Mouse (Mus musculus) embryonic facial prominence, embryonic 11.5 days (tissue): ENCODE data around the gene Zcchc17. TPM values are rescaled to one million over a fixed set of nuclear protein-coding genes. Genes with fewer than 3 reads are reported as not detected.

ENCODE experiments used
- ATAC-seq: fragments of 200-750 bp; cut with Nextera tagmentation; replicated peaks from 2 replicates; pipeline ENCODE4 v1.8.0; 2017; ENCODE audit warnings: low read depth; ENCODE audit not compliant: insufficient number of reproducible peaks, low FRiP score, low TSS enrichment
- DNase-seq: peaks from one replicate; pipeline ENCODE4 v3.0.0-alpha.2; 2015; ENCODE audit warnings: low spot score
- H3K27ac ChIP-seq: fragments of 300-500 bp; sonication (generic); replicated peaks from 2 replicates; pipeline ENCODE4 v1.5.1; 2014; ENCODE audit warnings: mild to moderate bottlenecking, low read depth, low read length, control low read depth
- H3K27me3 ChIP-seq: fragments of 300-500 bp; sonication (generic); 2 replicates; pipeline ENCODE4 v1.6.1; 2014; ENCODE audit warnings: mild to moderate bottlenecking, low read length, moderate library complexity, mixed read lengths; ENCODE audit not compliant: control insufficient read depth, insufficient read depth
- H3K36me3 ChIP-seq: fragments of 300-500 bp; sonication (generic); replicated peaks from 2 replicates; pipeline ENCODE4 v1.6.1; 2014; ENCODE audit warnings: low read depth, mild to moderate bottlenecking, low read length, moderate library complexity, mixed read lengths; ENCODE audit not compliant: control insufficient read depth, insufficient read depth
- H3K4me1 ChIP-seq: fragments of 300-500 bp; sonication (generic); 2 replicates; pipeline ENCODE4 v1.6.1; 2014; ENCODE audit warnings: low read length, mixed read lengths; ENCODE audit not compliant: control insufficient read depth, insufficient read depth
- H3K4me2 ChIP-seq: fragments of 300-500 bp; sonication (generic); 2 replicates; pipeline ENCODE4 v1.6.1; 2014; ENCODE audit warnings: low read depth, mild to moderate bottlenecking, control low read depth, low read length, moderate library complexity
- H3K4me3 ChIP-seq: fragments of 300-500 bp; sonication (generic); 2 replicates; pipeline ENCODE4 v1.5.1; 2014; ENCODE audit warnings: low read depth, low read length, control low read depth
- H3K9ac ChIP-seq: fragments of 300-500 bp; sonication (generic); replicated peaks from 2 replicates; pipeline ENCODE4 v1.6.1; 2014; ENCODE audit warnings: mild to moderate bottlenecking, control low read depth, low read length
- H3K9me3 ChIP-seq: fragments of 300-500 bp; sonication (generic); replicated peaks from 2 replicates; pipeline ENCODE4 v1.6.1; 2016; ENCODE audit warnings: mild to moderate bottlenecking, low read length, inconsistent platforms, mixed read lengths; ENCODE audit not compliant: control insufficient read depth
- WGBS: fragments of 180-500 bp; shearing (Covaris S2); extraction: QIAGEN DNeasy Blood & Tissue Kit; methylation state at CpG from one replicate; pipeline ENCODE4 v1.1.7; 2014; 5-methylcytosine and 5-hydroxymethylcytosine counted together
- polyA plus RNA-seq: library from polyadenylated mRNA; unstranded; fragments of >200 nt; fragmentation: Nextera tagmentation; extraction: Ambion mirVana; gene quantifications from 2 replicates; pipeline ENCODE4 v1.2.1, GENCODE M21; 2014

Gene Zcchc17
- polyA plus RNA-seq, 1 experiment from 2014 or later, result 93.1 TPM

GRCm38 (mm10) chr4:130327366-130327765, 32.4 kb downstream of the Zcchc17 start:
- H3K36me3 ChIP-seq, result peaks cover 6% of the 10 kb centered on the region; the same call in 1 of the 2 replicates
- no peak overlapping the region for H3K4me2 ChIP-seq
- no peaks in the 10 kb centered on the region for H3K9me3 ChIP-seq
- no peak for ATAC-seq
- H3K27ac ChIP-seq, result no peak overlapping the region
- 85% methylated on average over 9 of the region's 9 CpGs for WGBS
- no peak for DNase-seq
- H3K27me3 ChIP-seq, result no peaks in the 10 kb centered on the region
- no peak overlapping the region for H3K9ac ChIP-seq
- no peaks in the 10 kb centered on the region for H3K4me1 ChIP-seq
- H3K4me3 ChIP-seq, result no peak overlapping the region

- ATAC-seq, result no peak
- no peak overlapping the region for H3K9ac ChIP-seq
- 95% methylated on average over 2 of the region's 2 CpGs for WGBS
Observed at GRCm38 (mm10) chr4:130325446-130325845, 34.3 kb downstream of the Zcchc17 start.

GRCm38 (mm10) chr4:130323607-130324006, 36.1 kb downstream of the Zcchc17 start:
- Histone ChIP-seq H3K4me1 (no peaks in the 10 kb centered on the region), H3K4me2 (no peak overlapping the region), H3K27ac (no peak overlapping the region), H3K9me3 (no peaks in the 10 kb centered on the region), H3K36me3 (peaks cover 6% of the 10 kb centered on the region; the same call in 1 of the 2 replicates), H3K27me3 (no peaks in the 10 kb centered on the region), H3K9ac (no peak overlapping the region), H3K4me3 (no peak overlapping the region)
- WGBS, result 90% methylated on average over 5 of the region's 5 CpGs
- ATAC-seq (no peak), DNase-seq (no peak)

More at GRCm38 (mm10) chr4:130325446-130325845, 34.3 kb downstream of the Zcchc17 start:
- no peak overlapping the region for H3K4me3 ChIP-seq
- H3K27me3 ChIP-seq, result no peaks in the 10 kb centered on the region
- no peak for DNase-seq
- peaks cover 6% of the 10 kb centered on the region; the same call in 1 of the 2 replicates for H3K36me3 ChIP-seq
- H3K27ac ChIP-seq, result no peak overlapping the region
- no peak overlapping the region for H3K4me2 ChIP-seq
- no peaks in the 10 kb centered on the region for H3K9me3 ChIP-seq
- H3K4me1 ChIP-seq, result no peaks in the 10 kb centered on the region

GRCm38 (mm10) chr4:130323165-130323564, 36.6 kb downstream of the Zcchc17 start:
- 59% methylated on average over 1 of the region's 1 CpGs for WGBS
- ATAC-seq (no peak), DNase-seq (no peak)
- Histone ChIP-seq H3K9ac (no peak overlapping the region), H3K4me1 (no peaks in the 10 kb centered on the region), H3K27ac (no peak overlapping the region), H3K4me3 (no peak overlapping the region), H3K4me2 (no peak overlapping the region), H3K9me3 (no peaks in the 10 kb centered on the region), H3K27me3 (no peaks in the 10 kb centered on the region), H3K36me3 (peaks cover 6% of the 10 kb centered on the region; the same call in 1 of the 2 replicates)

DNA sequence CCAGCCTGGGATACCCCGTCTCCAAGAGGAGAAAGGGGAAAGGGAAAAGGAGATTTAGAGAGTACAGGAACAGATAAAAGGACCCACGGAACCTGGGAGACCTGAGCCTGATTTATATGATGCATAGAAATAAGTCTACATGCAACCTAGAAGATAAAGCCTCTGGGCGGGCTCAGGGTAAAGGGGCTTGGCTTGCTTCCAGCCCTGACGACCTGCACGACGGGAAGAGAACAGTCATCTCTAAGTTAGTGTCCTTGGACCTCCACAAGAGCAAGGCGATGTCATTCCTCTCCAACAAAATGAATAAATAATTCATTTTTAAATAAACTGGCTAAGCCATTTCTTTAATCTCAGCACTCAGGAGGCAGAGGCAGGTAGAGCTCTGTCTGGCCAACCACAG, 37.2 kb downstream of the Zcchc17 start:
- DNase-seq (no peak), ATAC-seq (no peak)
- H3K9me3 ChIP-seq, result no peaks in the 10 kb centered on the region
- H3K27me3 ChIP-seq, result no peaks in the 10 kb centered on the region
- H3K4me3 ChIP-seq, result no peak overlapping the region
- H3K4me1 ChIP-seq, result no peaks in the 10 kb centered on the region
- H3K4me2 ChIP-seq, result no peak overlapping the region
- H3K27ac ChIP-seq, result no peak overlapping the region
- H3K9ac ChIP-seq, result no peak overlapping the region
- WGBS, result 91% methylated on average over 7 of the region's 7 CpGs
- peaks cover 6% of the 10 kb centered on the region; the same call in 1 of the 2 replicates for H3K36me3 ChIP-seq

DNA sequence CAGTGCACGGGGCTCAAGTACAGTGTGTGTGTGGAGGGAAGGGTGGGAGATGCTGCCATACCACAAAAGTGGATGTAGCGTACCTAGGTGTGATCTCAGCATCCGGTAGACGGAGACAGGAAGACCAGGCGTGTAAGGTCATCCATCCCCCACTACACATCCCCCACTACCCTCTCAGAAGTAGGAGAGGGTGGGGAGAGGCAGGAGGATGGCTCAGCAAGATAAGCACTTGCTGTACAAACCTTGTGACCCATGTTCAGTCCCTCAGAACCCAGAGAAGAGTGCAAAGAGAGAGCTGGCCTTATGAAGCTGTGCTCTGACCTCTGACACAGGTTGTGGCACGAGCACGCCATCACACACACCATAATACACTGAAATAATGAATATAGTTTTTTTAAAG, 38.1 kb downstream of the Zcchc17 start:
- Histone ChIP-seq H3K4me3 (no peak overlapping the region), H3K4me1 (no peaks in the 10 kb centered on the region), H3K9ac (no peak overlapping the region), H3K27me3 (no peaks in the 10 kb centered on the region), H3K4me2 (no peak overlapping the region), H3K27ac (no peak overlapping the region), H3K9me3 (no peaks in the 10 kb centered on the region), H3K36me3 (peaks cover 6% of the 10 kb centered on the region; the same call in 1 of the 2 replicates)
- WGBS, result 96% methylated on average over 7 of the region's 7 CpGs
- no peak for DNase-seq
- no peak for ATAC-seq

GRCm38 (mm10) chr4:130319564-130319963, 40.2 kb downstream of the Zcchc17 start:
- H3K4me2 ChIP-seq, result no peak overlapping the region
- no peaks in the 10 kb centered on the region for H3K27me3 ChIP-seq
- no peak overlapping the region for H3K4me3 ChIP-seq
- H3K9me3 ChIP-seq, result no peaks in the 10 kb centered on the region
- peaks cover 2% of the 10 kb centered on the region; the same call in 1 of the 2 replicates for H3K36me3 ChIP-seq
- no peak overlapping the region for H3K9ac ChIP-seq
- WGBS, result 83% methylated on average over 7 of the region's 7 CpGs
- DNase-seq, result no peak
- no peaks in the 10 kb centered on the region for H3K4me1 ChIP-seq
- ATAC-seq, result no peak
- H3K27ac ChIP-seq, result no peak overlapping the region

- Histone ChIP-seq H3K9me3 (no peaks in the 10 kb centered on the region), H3K4me1 (no peaks in the 10 kb centered on the region), H3K27me3 (no peaks in the 10 kb centered on the region), H3K36me3 (peaks cover 2% of the 10 kb centered on the region; the same call in 1 of the 2 replicates), H3K9ac (no peak overlapping the region), H3K27ac (no peak overlapping the region), H3K4me2 (no peak overlapping the region), H3K4me3 (no peak overlapping the region)
- 58% methylated on average over 3 of the region's 3 CpGs for WGBS
- ATAC-seq (no peak), DNase-seq (no peak)
Observed at GRCm38 (mm10) chr4:130318122-130318521, 41.6 kb downstream of the Zcchc17 start.
